Mouse (Mus musculus) heart, embryonic 13.5 days (tissue): ENCODE data around the gene Rab11fip2. TPM values are rescaled to one million over a fixed set of nuclear protein-coding genes. Genes with fewer than 3 reads are reported as not detected.

ENCODE experiments used
- ATAC-seq: fragments of 200-750 bp; cut with Nextera tagmentation; 2 replicates; pipeline ENCODE4 v1.8.0; 2017; ENCODE audit warnings: moderate TSS enrichment; ENCODE audit not compliant: insufficient number of reproducible peaks, low FRiP score, low TSS enrichment; ENCODE audit errors: extremely low read depth
- H3K27ac ChIP-seq: fragments of 300-500 bp; sonication (generic); replicated peaks from 2 replicates; pipeline ENCODE4 v1.5.1; 2015; ENCODE audit warnings: moderate library complexity, mild to moderate bottlenecking, inconsistent platforms
- H3K27me3 ChIP-seq: fragments of 300-500 bp; sonication (generic); replicated peaks from 2 replicates; pipeline ENCODE4 v1.6.1; 2015; ENCODE audit warnings: mild to moderate bottlenecking, inconsistent platforms
- H3K36me3 ChIP-seq: fragments of 300-500 bp; sonication (generic); 2 replicates; pipeline ENCODE4 v1.6.1; 2015; ENCODE audit warnings: mild to moderate bottlenecking, inconsistent platforms
- H3K4me1 ChIP-seq: fragments of 300-500 bp; sonication (generic); 2 replicates; pipeline ENCODE4 v1.6.1; 2015; ENCODE audit warnings: inconsistent platforms
- H3K4me2 ChIP-seq: fragments of 300-500 bp; sonication (generic); 2 replicates; pipeline ENCODE4 v1.6.1; 2015; ENCODE audit warnings: inconsistent platforms, mild to moderate bottlenecking, moderate library complexity
- H3K4me3 ChIP-seq: fragments of 300-500 bp; sonication (generic); 2 replicates; pipeline ENCODE4 v1.5.1; 2015; ENCODE audit warnings: moderate library complexity, mild to moderate bottlenecking, inconsistent platforms
- H3K9ac ChIP-seq: fragments of 300-500 bp; sonication (generic); 2 replicates; pipeline ENCODE4 v1.6.1; 2015; ENCODE audit warnings: inconsistent platforms, mild to moderate bottlenecking, moderate library complexity
- H3K9me3 ChIP-seq: fragments of 300-500 bp; sonication (generic); 2 replicates; pipeline ENCODE4 v1.6.1; 2016; ENCODE audit warnings: inconsistent platforms
- whole genome bisulfite sequencing: fragments of 180-500 bp; shearing (Covaris S2); methylation state at CpG from one replicate; pipeline ENCODE4 v1.1.7; 2015; ENCODE audit warnings: mixed read lengths; 5-methylcytosine and 5-hydroxymethylcytosine counted together
- polyA plus RNA-seq: library from polyadenylated mRNA; unstranded; fragments of >200 nt; fragmentation: Nextera tagmentation; extraction: Ambion mirVana; gene quantifications from 2 replicates; pipeline ENCODE4 v1.2.1, GENCODE M21; 2015

The Rab11fip2 gene
- polyA plus RNA-seq, 1 experiment from 2014 or later = 2.8 TPM

DNA sequence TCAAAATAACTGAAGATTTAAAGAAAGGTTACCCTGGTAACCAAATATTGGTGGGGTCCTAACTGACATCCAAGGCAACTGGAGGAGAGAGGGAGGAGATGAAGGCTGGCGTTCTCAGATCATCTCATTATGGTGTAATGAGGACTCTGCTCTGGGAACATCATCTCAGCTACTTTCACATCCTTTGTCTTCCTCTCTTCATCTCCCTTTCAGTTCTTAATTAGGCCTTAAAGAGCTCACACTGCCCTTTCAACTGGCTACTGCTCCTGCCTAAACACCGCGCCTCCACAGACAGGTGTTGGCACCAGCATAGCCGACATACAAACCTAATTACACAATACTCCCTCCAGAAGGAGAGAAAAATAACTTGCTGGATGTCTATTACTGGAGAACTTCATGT lies 31.9 kb downstream of the Rab11fip2 start:
- WGBS = 78% methylated on average over 4 of the region's 4 CpGs
- no peaks in the 10 kb centered on the region for H3K4me1 ChIP-seq
- H3K9me3 ChIP-seq = no peaks in the 10 kb centered on the region
- H3K27ac ChIP-seq = no peak overlapping the region
- no peak for ATAC-seq
- no peak overlapping the region for H3K4me2 ChIP-seq
- H3K36me3 ChIP-seq = peaks cover 6% of the 10 kb centered on the region
- H3K9ac ChIP-seq = no peak overlapping the region
- H3K27me3 ChIP-seq = no peaks in the 10 kb centered on the region
- no peak overlapping the region for H3K4me3 ChIP-seq

DNA sequence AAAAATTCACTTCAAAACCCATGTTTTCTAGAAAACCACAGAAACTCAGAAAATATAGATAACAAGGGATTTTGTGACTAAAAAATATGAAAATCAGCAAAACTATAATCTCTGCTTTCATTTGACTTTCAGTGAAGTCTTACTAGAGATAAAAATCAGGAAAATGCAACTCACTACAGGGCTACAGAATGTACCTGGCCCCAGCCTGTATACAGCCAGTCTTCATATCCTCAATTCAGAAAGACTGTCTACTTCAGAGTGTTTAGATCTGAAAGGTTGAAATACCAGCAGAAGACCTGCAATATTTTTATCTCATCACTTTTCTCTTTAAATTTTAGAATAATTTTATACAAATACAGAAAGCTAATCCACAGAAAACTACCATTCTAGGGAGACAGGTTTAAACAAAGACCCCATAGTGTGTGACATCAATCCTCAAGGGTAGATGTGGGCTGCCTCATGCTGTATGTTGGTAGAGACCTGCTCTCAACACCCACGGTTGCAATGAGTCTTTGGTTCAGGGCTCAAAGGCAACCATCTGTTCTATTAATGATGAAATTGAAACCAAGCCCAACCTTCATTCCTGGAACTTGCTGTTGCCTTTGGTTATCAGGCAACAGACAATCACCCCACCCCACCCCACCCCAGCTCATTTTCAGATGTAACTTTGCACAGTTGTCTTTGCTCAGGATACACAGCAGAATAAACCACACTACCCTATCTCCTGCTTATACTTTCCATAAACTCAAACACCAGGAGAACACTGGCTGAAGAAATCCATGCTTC lies 38.0 kb downstream of the Rab11fip2 start:
- 54% methylated on average over 1 of the region's 1 CpGs for WGBS
- H3K27ac ChIP-seq = no peak overlapping the region
- no peaks in the 10 kb centered on the region for H3K9me3 ChIP-seq
- ATAC-seq = no peak
- no peaks in the 10 kb centered on the region for H3K4me1 ChIP-seq
- H3K4me2 ChIP-seq = no peak overlapping the region
- no peaks in the 10 kb centered on the region for H3K27me3 ChIP-seq
- no peak overlapping the region for H3K4me3 ChIP-seq
- peaks cover 19% of the 10 kb centered on the region for H3K36me3 ChIP-seq
- no peak overlapping the region for H3K9ac ChIP-seq

DNA sequence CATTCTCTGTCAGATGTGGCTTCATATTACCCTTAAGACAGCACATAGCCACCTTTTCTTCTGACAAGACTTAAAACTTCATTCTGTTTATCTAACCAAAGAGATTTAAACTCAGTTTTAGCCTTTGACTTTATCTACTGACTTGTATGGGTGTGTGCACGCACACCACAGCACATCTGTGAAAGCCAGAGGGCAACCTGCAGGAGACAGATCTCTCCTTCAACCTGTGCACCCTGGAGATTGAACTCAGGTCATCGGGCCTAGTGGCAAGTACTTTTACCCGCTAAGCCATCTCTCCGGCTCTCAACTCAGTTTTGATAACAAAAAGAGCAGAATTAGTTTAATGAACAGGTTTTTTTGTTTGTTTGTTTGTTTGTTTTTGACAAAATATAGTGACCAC lies 43.5 kb downstream of the Rab11fip2 start:
- no peak overlapping the region for H3K4me2 ChIP-seq
- no peaks in the 10 kb centered on the region for H3K4me1 ChIP-seq
- no peaks in the 10 kb centered on the region for H3K9me3 ChIP-seq
- no peak for ATAC-seq
- WGBS = 77% methylated on average over 4 of the region's 4 CpGs
- H3K9ac ChIP-seq = no peak overlapping the region
- no peak overlapping the region for H3K27ac ChIP-seq
- no peak overlapping the region for H3K4me3 ChIP-seq
- H3K27me3 ChIP-seq = no peaks in the 10 kb centered on the region
- peaks cover 3% of the 10 kb centered on the region; the same call in 1 of the 2 replicates for H3K36me3 ChIP-seq

DNA sequence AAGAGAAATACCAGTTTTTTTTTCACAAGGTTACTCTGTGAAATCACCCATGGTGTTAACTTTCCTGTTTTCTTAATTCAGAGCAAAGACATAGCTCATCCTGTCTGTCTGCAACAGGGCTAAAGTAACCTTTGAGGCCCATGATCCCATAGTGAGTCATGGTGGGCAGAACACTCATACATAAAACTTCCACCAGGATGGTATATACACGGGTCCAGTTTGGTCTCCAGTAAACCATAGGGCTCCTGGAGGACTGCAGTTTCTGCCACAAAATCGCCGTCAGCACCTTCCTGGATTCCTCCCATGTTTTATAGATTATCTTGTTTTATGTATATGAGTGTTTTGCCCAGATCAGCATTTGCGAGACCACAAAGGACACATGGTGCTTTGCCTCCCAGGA lies 45.2 kb downstream of the Rab11fip2 start:
- H3K36me3 ChIP-seq = peaks cover 2% of the 10 kb centered on the region; the same call in 1 of the 2 replicates
- no peak overlapping the region for H3K4me2 ChIP-seq
- no peak overlapping the region for H3K4me3 ChIP-seq
- no peak overlapping the region for H3K27ac ChIP-seq
- ATAC-seq = no peak
- WGBS = 77% methylated on average over 4 of the region's 4 CpGs
- no peak overlapping the region for H3K9ac ChIP-seq
- no peaks in the 10 kb centered on the region for H3K27me3 ChIP-seq
- no peaks in the 10 kb centered on the region for H3K9me3 ChIP-seq
- no peaks in the 10 kb centered on the region for H3K4me1 ChIP-seq

DNA sequence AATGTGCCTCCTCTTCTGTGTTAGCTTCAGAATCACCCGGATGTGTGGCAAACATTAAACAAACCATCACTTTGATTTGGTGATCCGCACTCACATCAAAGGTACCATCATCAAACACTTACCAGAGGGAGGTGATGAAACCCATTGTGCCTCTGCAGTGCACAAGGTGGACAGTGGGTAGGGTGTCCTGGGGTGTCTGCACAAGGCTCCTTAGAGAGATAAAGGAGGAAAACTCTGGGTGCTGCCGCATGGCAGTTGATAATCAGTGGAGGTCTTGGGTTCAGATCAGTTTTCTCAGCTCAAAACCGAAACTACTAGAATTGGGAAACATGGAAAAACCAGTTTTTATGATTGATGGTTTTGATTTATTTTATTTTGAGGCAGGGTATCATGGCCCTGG lies 54.1 kb downstream of the Rab11fip2 start:
- Histone ChIP-seq H3K4me3 (no peak overlapping the region), H3K36me3 (0 out of 2 replicates have a peak, but pooled peaks cover 2% of the 10 kb centered on the region), H3K9me3 (no peaks in the 10 kb centered on the region), H3K4me1 (no peaks in the 10 kb centered on the region), H3K9ac (no peak overlapping the region), H3K27ac (no peak overlapping the region), H3K27me3 (no peaks in the 10 kb centered on the region), H3K4me2 (no peak overlapping the region)
- ATAC-seq = no peak
- 83% methylated on average over 4 of the region's 4 CpGs for whole genome bisulfite sequencing

DNA sequence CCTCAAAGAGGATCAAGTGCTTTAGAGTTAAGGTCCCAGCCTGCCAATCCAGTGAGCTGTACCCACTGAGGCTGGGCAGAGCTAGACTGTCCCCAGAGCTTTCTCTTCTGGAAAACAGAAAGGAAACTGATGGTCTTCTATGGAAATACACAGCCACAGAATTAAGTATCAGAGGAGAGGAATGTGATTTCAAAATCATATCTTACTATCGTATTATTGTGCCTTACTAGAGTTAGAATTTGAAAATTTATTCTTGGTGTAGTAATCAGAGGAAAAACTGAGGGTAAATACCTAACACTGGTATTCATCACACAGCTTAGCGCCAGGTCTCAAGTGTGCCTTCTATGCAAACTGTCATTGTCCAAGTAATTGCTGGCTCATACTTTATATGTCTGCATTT lies 54.6 kb downstream of the Rab11fip2 start:
- 86% methylated on average over 2 of the region's 2 CpGs for WGBS
- Histone ChIP-seq H3K36me3 (0 out of 2 replicates have a peak, but pooled peaks cover 2% of the 10 kb centered on the region), H3K4me2 (no peak overlapping the region), H3K27ac (no peak overlapping the region), H3K4me1 (no peaks in the 10 kb centered on the region), H3K9ac (no peak overlapping the region), H3K4me3 (no peak overlapping the region), H3K9me3 (no peaks in the 10 kb centered on the region), H3K27me3 (no peaks in the 10 kb centered on the region)
- no peak for ATAC-seq

DNA sequence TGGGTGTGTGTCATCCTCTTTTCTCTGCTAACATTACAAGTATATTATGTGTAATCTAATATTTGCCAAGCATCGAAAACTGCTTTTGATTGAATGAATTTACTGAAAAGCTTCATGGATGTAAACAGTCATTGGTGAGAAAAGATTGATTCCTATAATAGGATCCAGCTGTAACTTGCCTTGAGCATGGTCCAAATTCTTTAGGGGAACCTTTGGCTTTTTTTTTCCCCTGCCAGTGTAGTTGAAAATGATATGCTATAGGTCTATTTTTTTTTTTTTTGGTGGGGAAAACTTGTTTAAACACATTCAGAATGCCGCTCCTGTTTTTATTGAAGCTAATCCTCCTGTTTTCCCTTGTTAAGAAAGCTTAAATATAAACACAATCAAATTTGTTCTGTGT lies 55.6 kb downstream of the Rab11fip2 start:
- no peaks in the 10 kb centered on the region for H3K27me3 ChIP-seq
- H3K9me3 ChIP-seq = no peaks in the 10 kb centered on the region
- H3K4me3 ChIP-seq = no peak overlapping the region
- no peak for ATAC-seq
- no peaks in the 10 kb centered on the region for H3K4me1 ChIP-seq
- H3K27ac ChIP-seq = no peak overlapping the region
- H3K9ac ChIP-seq = no peak overlapping the region
- H3K4me2 ChIP-seq = no peak overlapping the region
- 0 out of 2 replicates have a peak, but pooled peaks cover 2% of the 10 kb centered on the region for H3K36me3 ChIP-seq
- 79% methylated on average over 2 of the region's 2 CpGs for WGBS

DNA sequence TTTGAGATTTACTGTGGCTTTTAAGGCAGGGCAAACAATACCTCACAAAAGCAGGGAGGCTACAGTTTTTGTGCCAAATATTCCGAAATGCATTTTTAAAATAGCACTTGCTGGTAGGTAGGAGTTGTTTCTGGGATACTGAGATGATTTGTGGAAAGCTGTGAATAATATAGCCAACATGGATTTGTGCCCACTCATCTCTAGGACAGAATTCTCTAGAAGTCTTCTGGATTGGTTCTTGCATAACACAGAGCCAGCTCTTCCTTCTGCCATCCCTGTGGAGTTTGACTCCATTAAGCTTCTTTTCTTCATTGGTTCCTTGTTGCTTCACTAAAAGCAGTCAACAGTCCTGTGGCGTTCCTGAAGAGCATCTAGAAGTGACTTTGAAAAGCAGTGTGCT lies 58.2 kb downstream of the Rab11fip2 start:
- no peak overlapping the region for H3K4me3 ChIP-seq
- 68% methylated on average over 2 of the region's 2 CpGs for WGBS
- no peaks in the 10 kb centered on the region for H3K27me3 ChIP-seq
- ATAC-seq = no peak
- H3K36me3 ChIP-seq = no peaks in the 10 kb centered on the region
- H3K27ac ChIP-seq = no peak overlapping the region
- no peaks in the 10 kb centered on the region for H3K4me1 ChIP-seq
- H3K9me3 ChIP-seq = no peaks in the 10 kb centered on the region
- H3K9ac ChIP-seq = no peak overlapping the region
- no peak overlapping the region for H3K4me2 ChIP-seq

DNA sequence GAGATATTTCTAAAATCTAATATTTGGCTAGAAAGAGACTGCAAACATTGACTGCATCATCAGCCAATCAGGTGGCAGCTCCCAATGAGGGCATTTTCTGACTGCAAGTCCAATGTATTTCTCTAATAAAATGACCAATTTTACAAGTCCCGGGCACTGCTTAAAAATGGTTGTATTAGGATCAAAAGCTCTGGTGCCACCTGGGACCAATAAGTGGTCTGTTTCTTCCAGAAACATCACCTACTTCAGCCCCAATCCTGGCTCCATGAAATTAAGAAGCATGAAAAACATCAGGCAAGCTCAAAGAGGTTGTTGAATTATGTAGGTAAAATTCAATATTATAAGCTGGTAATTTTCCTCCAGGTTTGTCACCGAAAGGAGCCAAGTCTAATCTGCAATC lies 66.2 kb downstream of the Rab11fip2 start:
- WGBS = 76% methylated on average over 2 of the region's 2 CpGs
- Histone ChIP-seq H3K27ac (no peak overlapping the region), H3K9me3 (no peaks in the 10 kb centered on the region), H3K9ac (no peak overlapping the region), H3K4me3 (no peak overlapping the region), H3K36me3 (no peaks in the 10 kb centered on the region), H3K4me1 (no peaks in the 10 kb centered on the region), H3K27me3 (no peaks in the 10 kb centered on the region), H3K4me2 (no peak overlapping the region)
- ATAC-seq = no peak

DNA sequence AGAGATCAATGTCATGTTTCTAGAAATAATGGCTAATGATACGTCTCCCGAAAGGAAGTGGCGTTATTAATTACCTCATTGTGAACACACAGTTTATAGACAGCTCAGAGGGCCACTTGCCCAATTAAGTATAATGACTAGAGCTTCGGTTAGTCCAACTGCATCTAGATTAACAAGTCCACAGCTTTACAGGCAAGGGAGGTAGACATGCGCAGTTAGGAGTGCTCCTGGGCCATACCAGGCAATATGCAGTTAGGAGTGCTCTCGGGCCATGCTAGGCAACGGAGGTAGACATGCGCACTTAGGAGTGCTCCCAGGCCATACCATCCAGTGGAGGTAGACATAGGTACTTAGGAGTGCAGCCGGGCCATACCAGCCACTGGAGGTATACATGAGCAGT lies 76.8 kb downstream of the Rab11fip2 start:
- H3K27me3 ChIP-seq = no peaks in the 10 kb centered on the region
- no peak for ATAC-seq
- WGBS = 78% methylated on average over 9 of the region's 9 CpGs
- no peak overlapping the region for H3K4me3 ChIP-seq
- H3K36me3 ChIP-seq = no peaks in the 10 kb centered on the region
- H3K4me2 ChIP-seq = no peak overlapping the region
- H3K27ac ChIP-seq = no peak overlapping the region
- H3K9me3 ChIP-seq = no peaks in the 10 kb centered on the region
- H3K4me1 ChIP-seq = peaks cover 10% of the 10 kb centered on the region
- no peak overlapping the region for H3K9ac ChIP-seq

DNA sequence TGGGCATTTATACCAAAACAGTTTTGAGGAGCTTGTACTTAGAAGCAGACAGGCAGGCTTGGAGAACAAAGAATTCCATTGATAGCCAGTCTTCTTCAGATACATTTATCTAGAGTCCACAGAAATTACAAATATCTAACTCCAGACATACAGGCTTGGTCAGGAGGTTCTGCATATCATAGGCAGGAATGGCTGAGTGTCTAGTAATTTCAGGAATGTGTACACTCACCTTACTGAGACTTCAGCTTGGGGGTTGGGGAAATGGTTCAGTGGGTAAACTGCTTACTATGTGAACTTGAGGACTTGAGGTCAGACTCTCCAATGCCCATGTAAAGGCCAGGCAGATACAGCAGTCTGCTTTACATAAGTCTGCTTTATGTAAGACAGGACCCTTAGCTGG lies 81.0 kb downstream of the Rab11fip2 start:
- H3K27me3 ChIP-seq = no peaks in the 10 kb centered on the region
- ATAC-seq = no peak
- H3K4me2 ChIP-seq = no peak overlapping the region
- H3K9me3 ChIP-seq = no peaks in the 10 kb centered on the region
- no peak overlapping the region for H3K4me3 ChIP-seq
- H3K4me1 ChIP-seq = peaks cover 18% of the 10 kb centered on the region
- no peak overlapping the region for H3K27ac ChIP-seq
- H3K36me3 ChIP-seq = no peaks in the 10 kb centered on the region
- H3K9ac ChIP-seq = no peak overlapping the region

DNA sequence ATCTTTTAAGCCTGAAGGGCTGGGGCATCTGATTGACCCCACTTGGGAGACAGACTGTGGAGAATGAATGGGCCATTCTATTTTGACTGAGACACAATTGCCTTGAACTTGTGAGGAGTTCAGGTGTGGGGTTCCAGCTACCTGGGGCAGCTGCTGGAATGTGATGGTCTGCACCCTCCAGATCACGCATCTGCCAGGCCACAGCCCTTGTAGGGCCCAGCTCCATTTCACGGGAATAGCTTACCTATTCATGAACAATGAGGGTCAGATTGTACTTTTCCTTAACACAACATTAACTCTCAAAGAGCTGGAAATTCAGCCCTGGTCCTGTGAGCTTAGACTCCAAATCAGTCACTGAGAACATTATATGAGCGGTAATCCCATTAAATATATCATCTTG lies 82.7 kb downstream of the Rab11fip2 start:
- Histone ChIP-seq H3K9ac (no peak overlapping the region), H3K27ac (no peak overlapping the region), H3K4me1 (peaks cover 22% of the 10 kb centered on the region), H3K27me3 (no peaks in the 10 kb centered on the region), H3K9me3 (no peaks in the 10 kb centered on the region), H3K4me2 (no peak overlapping the region), H3K36me3 (no peaks in the 10 kb centered on the region), H3K4me3 (no peak overlapping the region)
- ATAC-seq = no peak
- 72% methylated on average over 3 of the region's 3 CpGs for WGBS
